In genomic region chr17:35697759-35698500, GRCm38 (mm10) we compare ENCODE assay signal across 9 mouse cellular contexts. TPM values are rescaled to one million over a fixed set of nuclear protein-coding genes. Genes with fewer than 3 reads are reported as not detected.
DNase-seq lines count a peak whose midpoint lies in the region; ATAC-seq and TF ChIP-seq lines count a peak whose summit lies in the region.
"Had no signal": no experiment of that assay in that cellular context is flagged by ENCODE, and none has a peak within 500 bp of the region (broad histone marks: within the 10 kb centered on the region; RNA-seq: fewer than 3 reads in every experiment).

No protein-coding gene starts in this region.

- peak; percentile 62 for ATAC-seq in embryonic facial prominence, embryonic 11.5 days (replicated peaks; ENCODE audit: insufficient number of reproducible peaks, low FRiP score, low TSS enrichment, low read depth)
- peak; percentile 76 for ATAC-seq in neural tube, embryonic 13.5 days (ENCODE audit: low read depth)

- no peaks in the 10 kb centered on the region; the same call in 1 of the 2 replicates for H3K36me3 ChIP-seq in embryonic facial prominence, embryonic 11.5 days (replicated peaks; ENCODE audit: control insufficient read depth, insufficient read depth, low read depth, low read length)
- peaks cover 49% of the 10 kb centered on the region for H3K36me3 ChIP-seq in hindbrain, embryonic 10.5 days
- peaks cover 19% of the 10 kb centered on the region for H3K36me3 ChIP-seq in neural tube, embryonic 13.5 days

- peak overlapping the region; percentile 59 for H3K4me3 ChIP-seq in gastrocnemius, adult 2 months
- peak overlapping the region; percentile 26 for H3K4me3 ChIP-seq in embryonic facial prominence, embryonic 11.5 days (ENCODE audit: low read depth, low read length)
- peak overlapping the region; percentile 52 for H3K4me3 ChIP-seq in hindbrain, embryonic 10.5 days
- H3K4me3 ChIP-seq in neural tube, embryonic 13.5 days: peak overlapping the region; percentile 79

- H3K9ac ChIP-seq in embryonic facial prominence, embryonic 11.5 days (replicated peaks; ENCODE audit: low read length): peak overlapping the region; percentile 61
- peak overlapping the region; percentile 77 for H3K9ac ChIP-seq in neural tube, embryonic 13.5 days

- H3K4me1 ChIP-seq in embryonic facial prominence, embryonic 11.5 days (ENCODE audit: control insufficient read depth, insufficient read depth, low read length): peaks cover 4% of the 10 kb centered on the region; the same call in 1 of the 2 replicates
- H3K4me1 ChIP-seq in hindbrain, embryonic 10.5 days (replicated peaks): peaks cover 59% of the 10 kb centered on the region
- H3K4me1 ChIP-seq in neural tube, embryonic 13.5 days (replicated peaks): peaks cover 59% of the 10 kb centered on the region

- no peaks in the 10 kb centered on the region for H3K9me3 ChIP-seq in embryonic facial prominence, embryonic 11.5 days (replicated peaks; ENCODE audit: control insufficient read depth, low read length)
- H3K9me3 ChIP-seq in hindbrain, embryonic 10.5 days: peaks cover 7% of the 10 kb centered on the region
- H3K9me3 ChIP-seq in neural tube, embryonic 13.5 days: no peaks in the 10 kb centered on the region

- DNase-seq in gastrocnemius, adult 2 months: peak; percentile 41
- no peak for DNase-seq in gastrocnemius, postnatal 4 days (ENCODE audit: low spot score in 2 of 2)
- peak; percentile 97 for DNase-seq in R1 (ENCODE audit: low read depth, low spot score)
- DNase-seq in embryonic facial prominence, embryonic 11.5 days (ENCODE audit: low spot score): peak; percentile 62
- peak; percentile 78 for DNase-seq in hindbrain, embryonic 10.5 days (ENCODE audit: low spot score)
- DNase-seq in left cerebral cortex, adult 8-10 months (ENCODE audit: low spot score in 2 of 2): peak; percentile 44 to 76
- no peak for DNase-seq in urinary bladder, postnatal 10 days (ENCODE audit: low spot score)

- WGBS in embryonic facial prominence, embryonic 11.5 days: 3% methylated on average over 16 of the region's 16 CpGs
- 4% methylated on average over 16 of the region's 16 CpGs for WGBS in hindbrain, embryonic 10.5 days
- WGBS in neural tube, embryonic 13.5 days: 4% methylated on average over 16 of the region's 16 CpGs

- peak overlapping the region; percentile 47 for H3K4me2 ChIP-seq in embryonic facial prominence, embryonic 11.5 days (ENCODE audit: low read depth, low read length)
- peak overlapping the region; percentile 64 for H3K4me2 ChIP-seq in neural tube, embryonic 13.5 days

- TF ChIP-seq CTCF in gastrocnemius, adult 2 months (IDR thresholded peaks at IDR 0.05): no peak

- intact Hi-C loops in gastrocnemius, adult 2 months (cut with DNase I): loop anchor here (2.0 kb wide), 1 partner anchor 25 kb away; the partner anchor contains the start of gene Gtf2h4

- peak overlapping the region; percentile 98 for H3K27ac ChIP-seq in gastrocnemius, adult 2 months
- peak overlapping the region; percentile 78 for H3K27ac ChIP-seq in embryonic facial prominence, embryonic 11.5 days (replicated peaks; ENCODE audit: low read depth, low read length)
- H3K27ac ChIP-seq in hindbrain, embryonic 10.5 days: peak overlapping the region; percentile 99
- H3K27ac ChIP-seq in neural tube, embryonic 13.5 days (replicated peaks): peak overlapping the region; percentile 98

- H3K27me3 ChIP-seq in embryonic facial prominence, embryonic 11.5 days (ENCODE audit: control insufficient read depth, insufficient read depth, low read length): peaks cover 8% of the 10 kb centered on the region
- H3K27me3 ChIP-seq in hindbrain, embryonic 10.5 days (ENCODE audit: insufficient read depth, poor library complexity, severe bottlenecking): peaks cover 14% of the 10 kb centered on the region; the same call in 1 of the 2 replicates
- no peaks in the 10 kb centered on the region for H3K27me3 ChIP-seq in neural tube, embryonic 13.5 days

RNA-seq across cellular contexts. Expression of gene Ddr1, which starts 6.5 kb away (rescaled TPM):
- total RNA-seq in gastrocnemius, adult 2 months (2021): 10 to 100 TPM; 13.4 to 15.9 TPM
- total RNA-seq in gastrocnemius, postnatal 4 days (2021): 10 to 100 TPM; 69.6 to 71.4 TPM
- 20.4 and 24.6 TPM in 2 replicates for polyA plus RNA-seq in embryonic facial prominence, embryonic 11.5 days (2014; fragmentation: Nextera tagmentation; extraction: Ambion mirVana)
- 134 and 184 TPM in 2 replicates for polyA plus RNA-seq in hindbrain, embryonic 10.5 days (2016; fragmentation: Nextera tagmentation; extraction: Ambion mirVana)
- total RNA-seq in left cerebral cortex, adult 8-10 months (2022): 10 to 100 TPM; 62.0 to 76.7 (median 65.9) TPM
- 119 and 122 TPM in 2 replicates for polyA plus RNA-seq in neural tube, embryonic 13.5 days (2015; fragmentation: Nextera tagmentation; extraction: Ambion mirVana)

RNA-seq across cellular contexts. Expression of gene Gtf2h4, which starts 24.4 kb away (rescaled TPM):
- total RNA-seq in gastrocnemius, adult 2 months (2021): 10 to 100 TPM; 18.1 to 24.2 TPM
- total RNA-seq in gastrocnemius, postnatal 4 days (2021): 10 to 100 TPM; 20.6 to 29.2 TPM
- 43.3 and 53.4 TPM in 2 replicates for polyA plus RNA-seq in embryonic facial prominence, embryonic 11.5 days (2014; fragmentation: Nextera tagmentation; extraction: Ambion mirVana)
- 45.7 and 56.5 TPM in 2 replicates for polyA plus RNA-seq in hindbrain, embryonic 10.5 days (2016; fragmentation: Nextera tagmentation; extraction: Ambion mirVana)
- total RNA-seq in left cerebral cortex, adult 8-10 months (2022): 10 to 100 TPM; 27.6 to 36.9 (median 31.2) TPM
- polyA plus RNA-seq in neural tube, embryonic 13.5 days (2015; fragmentation: Nextera tagmentation; extraction: Ambion mirVana): 25.5 and 28.8 TPM in 2 replicates

RNA-seq across cellular contexts. Expression of gene Vars2, which starts 30.5 kb away (rescaled TPM):
- 10 to 100 TPM; 12.8 to 16.8 TPM for total RNA-seq in gastrocnemius, adult 2 months (2021)
- total RNA-seq in gastrocnemius, postnatal 4 days (2021): 10 to 100 TPM; 22.1 to 24.4 TPM
- 9.1 and 10.4 TPM in 2 replicates for polyA plus RNA-seq in embryonic facial prominence, embryonic 11.5 days (2014; fragmentation: Nextera tagmentation; extraction: Ambion mirVana)
- polyA plus RNA-seq in hindbrain, embryonic 10.5 days (2016; fragmentation: Nextera tagmentation; extraction: Ambion mirVana): 16.7 and 17.4 TPM in 2 replicates
- total RNA-seq in left cerebral cortex, adult 8-10 months (2022): 10 to 100 TPM; 28.3 to 41.6 (median 38.0) TPM
- 10.6 and 11.3 TPM in 2 replicates for polyA plus RNA-seq in neural tube, embryonic 13.5 days (2015; fragmentation: Nextera tagmentation; extraction: Ambion mirVana)

RNA-seq across cellular contexts. Expression of gene Mucl3, which starts 54.4 kb away (rescaled TPM):
- total RNA-seq in gastrocnemius, adult 2 months (2021): not detected
- total RNA-seq in gastrocnemius, postnatal 4 days (2021): not detected
- 0.13 and 0.28 TPM in 2 replicates for polyA plus RNA-seq in embryonic facial prominence, embryonic 11.5 days (2014; fragmentation: Nextera tagmentation; extraction: Ambion mirVana)
- polyA plus RNA-seq in hindbrain, embryonic 10.5 days (2016; fragmentation: Nextera tagmentation; extraction: Ambion mirVana): 0.08 and 0.10 TPM in 2 replicates
- not detected for total RNA-seq in left cerebral cortex, adult 8-10 months (2022)
- 0.18 and 0.24 TPM in 2 replicates for polyA plus RNA-seq in neural tube, embryonic 13.5 days (2015; fragmentation: Nextera tagmentation; extraction: Ambion mirVana)
- total RNA-seq: layer of hippocampus, adult 18-20 months had no signal

Comparison
In these comparisons a context has a peak if more than half of its experiments do, and no peak if none do; other contexts are left out.
1. DNase-seq: peak in gastrocnemius, adult 2 months (single experiment), R1 (single experiment), embryonic facial prominence, embryonic 11.5 days (single experiment), hindbrain, embryonic 10.5 days (single experiment) and left cerebral cortex, adult 8-10 months (2 of 2); none in gastrocnemius, postnatal 4 days (0 of 2) and urinary bladder, postnatal 10 days (single experiment).
2. H3K4me3 ChIP-seq: peak in every context shown above with its lines; median percentile 79 in neural tube, embryonic 13.5 days; 59 in gastrocnemius, adult 2 months; 52 in hindbrain, embryonic 10.5 days; 26 in embryonic facial prominence, embryonic 11.5 days.
3. Peak in every context shown above with its lines, with median percentiles within 50 percentile points of each other: H3K27ac ChIP-seq.